Mouse (Mus musculus) embryonic fibroblast, embryonic 13.5 days (primary cell): ENCODE results near the gene Zfp184. TPM values are rescaled to one million over a fixed set of nuclear protein-coding genes. Genes with fewer than 3 reads are reported as not detected.

ENCODE experiments used
- H3K27ac ChIP-seq: 2 replicates; pipeline ENCODE4 v1.5.1; 2012; ENCODE audit warnings: low read length, control low read depth, inconsistent platforms; ENCODE audit not compliant: insufficient read depth
- H3K4me1 ChIP-seq: 2 replicates; pipeline ENCODE4 v1.6.1; 2011; ENCODE audit warnings: low read length; ENCODE audit not compliant: control insufficient read depth, insufficient read depth
- H3K4me3 ChIP-seq: 2 replicates; pipeline ENCODE4 v1.5.1; 2011; ENCODE audit warnings: mild to moderate bottlenecking, control low read depth, low read length; ENCODE audit not compliant: insufficient read depth
- CTCF ChIP-seq: IDR thresholded peaks from 2 replicates; pipeline ENCODE4 v1.5.1; 2011; ENCODE audit warnings: mild to moderate bottlenecking, control low read depth, low read length, moderate library complexity, borderline replicate concordance; ENCODE audit not compliant: insufficient read depth
- POLR2A ChIP-seq: IDR thresholded peaks from 2 replicates; pipeline ENCODE4 v1.6.1; 2011; ENCODE audit warnings: low read depth, mild to moderate bottlenecking, control low read depth, low read length, moderate library complexity
- polyA plus RNA-seq: library from polyadenylated mRNA; stranded (reverse); fragments of >200 nt; gene quantifications from 2 replicates; pipeline ENCODE4 v1.2.4, GENCODE M21; 2011; ENCODE audit warnings: low read depth; ENCODE audit not compliant: missing spikeins, insufficient read length

Zfp184 gene
- polyA plus RNA-seq, 1 experiment: 5.0 TPM

DNA sequence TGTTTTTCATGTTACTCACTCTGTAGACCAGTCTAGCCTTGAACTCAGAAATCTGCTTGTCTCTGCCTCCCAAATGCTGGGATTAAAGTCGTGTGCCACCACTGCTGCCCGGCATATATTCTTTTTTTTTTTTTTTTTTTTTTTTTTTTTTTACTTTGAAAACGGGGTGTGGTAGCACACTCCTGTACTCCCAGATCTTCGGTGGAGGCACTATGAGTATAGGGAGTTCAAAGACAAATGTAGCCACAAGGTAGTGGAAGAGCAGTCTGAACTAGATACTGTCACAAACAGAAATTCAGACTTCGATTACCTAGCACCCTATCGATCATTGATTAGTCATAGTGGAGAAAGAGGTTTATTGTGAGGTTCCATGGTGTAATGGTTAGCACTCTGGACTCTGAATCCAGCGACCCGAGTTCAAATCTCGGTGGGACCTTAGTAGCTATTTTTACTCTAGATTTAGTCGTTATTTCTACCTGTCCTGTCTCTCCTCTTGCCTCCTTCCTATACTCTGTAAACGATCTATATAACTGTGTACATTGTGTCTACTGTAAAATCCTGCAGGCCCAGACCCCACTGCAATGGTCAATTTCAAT, 25.0 kb upstream of the Zfp184 start:
- H3K4me1 ChIP-seq: no peaks in the 10 kb centered on the region
- H3K27ac ChIP-seq: no peak overlapping the region
- peak overlapping the region; percentile 54 for H3K4me3 ChIP-seq
- TF ChIP-seq CTCF (no peak), POLR2A (no peak)

DNA sequence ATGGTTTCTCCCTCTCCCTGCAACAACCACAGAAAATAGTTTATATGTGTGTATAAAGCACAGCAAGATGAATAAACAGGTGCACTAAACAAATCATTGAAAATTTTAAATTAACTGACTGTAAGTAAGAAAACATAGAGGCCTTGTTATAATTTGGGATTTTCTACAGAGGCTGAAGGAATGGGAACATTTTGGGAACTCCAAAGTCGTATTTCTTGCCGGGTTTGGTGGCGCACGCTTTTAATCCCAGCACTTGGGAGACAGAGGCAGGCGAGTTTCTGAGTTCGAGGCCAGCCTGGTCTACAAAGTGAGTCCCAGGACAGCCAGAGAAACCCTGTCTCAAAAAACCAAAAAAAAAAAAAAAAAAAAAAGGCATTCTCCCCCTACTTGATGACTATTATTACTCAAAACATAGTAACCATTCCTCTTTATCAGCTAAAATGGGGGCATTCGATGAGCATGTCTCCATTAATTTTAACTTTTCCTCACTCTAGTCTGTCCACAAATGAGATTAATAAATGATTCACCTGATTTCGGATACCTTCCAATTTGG, 24.1 kb upstream of the Zfp184 start:
- no peaks in the 10 kb centered on the region for H3K4me1 ChIP-seq
- no peak overlapping the region for H3K27ac ChIP-seq
- TF ChIP-seq POLR2A: no peak
- TF ChIP-seq CTCF: no peak
- H3K4me3 ChIP-seq: no peak overlapping the region

DNA sequence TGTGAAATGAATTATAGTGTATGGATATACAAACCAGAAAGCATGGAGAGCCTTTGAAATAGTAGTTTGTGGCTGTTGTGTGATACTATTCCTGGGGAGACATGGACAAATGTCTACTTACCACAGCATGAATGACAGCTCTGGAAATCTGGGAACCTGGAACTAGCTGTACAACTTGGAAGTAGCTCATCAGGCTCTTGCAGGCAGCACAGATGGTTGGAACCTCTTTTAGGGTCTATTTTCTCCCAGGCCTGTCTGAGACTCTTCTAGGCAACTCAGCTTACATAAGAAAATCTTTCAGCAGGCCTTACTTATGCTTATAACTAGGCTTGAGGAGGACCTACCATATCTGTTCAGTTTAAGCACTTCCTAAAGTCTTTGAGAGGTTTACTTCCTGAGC, 21.5 kb upstream of the Zfp184 start:
- no peak for TF ChIP-seq POLR2A
- TF ChIP-seq CTCF: no peak
- Histone ChIP-seq H3K27ac (no peak overlapping the region), H3K4me1 (no peaks in the 10 kb centered on the region), H3K4me3 (no peak overlapping the region)

GRCm38 (mm10) chr13:21924734-21925335, 20.1 kb upstream of the Zfp184 start:
- TF ChIP-seq POLR2A: no peak
- no peak for TF ChIP-seq CTCF
- Histone ChIP-seq H3K27ac (no peak overlapping the region), H3K4me3 (peak overlapping the region; percentile 55), H3K4me1 (no peaks in the 10 kb centered on the region)

GRCm38 (mm10) chr13:21930981-21931380, 13.9 kb upstream of the Zfp184 start:
- no peak overlapping the region for H3K4me3 ChIP-seq
- no peaks in the 10 kb centered on the region for H3K4me1 ChIP-seq
- H3K27ac ChIP-seq: no peak overlapping the region
- TF ChIP-seq POLR2A (no peak), CTCF (no peak)

DNA sequence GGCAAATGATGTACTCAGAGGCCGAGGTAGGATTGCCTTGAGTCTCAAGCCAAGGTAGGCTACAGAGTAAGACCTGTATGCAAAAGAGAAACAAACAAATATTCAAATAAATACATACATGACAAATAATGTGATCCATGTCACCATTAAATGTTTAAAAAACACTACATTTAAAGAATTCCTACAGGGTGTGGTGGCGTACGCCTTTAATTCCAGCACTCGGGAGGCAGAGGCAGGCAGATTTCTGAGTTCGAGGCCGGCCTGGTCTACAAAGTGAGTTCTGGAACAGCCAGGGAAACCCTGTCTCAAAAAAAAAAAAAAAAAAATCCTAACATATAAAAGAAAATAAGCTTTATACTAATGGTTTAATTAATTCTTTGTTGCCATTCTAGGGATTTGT, 13.2 kb upstream of the Zfp184 start:
- no peak overlapping the region for H3K27ac ChIP-seq
- H3K4me3 ChIP-seq: no peak overlapping the region
- no peaks in the 10 kb centered on the region; the same call in 1 of the 2 replicates for H3K4me1 ChIP-seq
- TF ChIP-seq POLR2A (no peak), CTCF (no peak)

DNA sequence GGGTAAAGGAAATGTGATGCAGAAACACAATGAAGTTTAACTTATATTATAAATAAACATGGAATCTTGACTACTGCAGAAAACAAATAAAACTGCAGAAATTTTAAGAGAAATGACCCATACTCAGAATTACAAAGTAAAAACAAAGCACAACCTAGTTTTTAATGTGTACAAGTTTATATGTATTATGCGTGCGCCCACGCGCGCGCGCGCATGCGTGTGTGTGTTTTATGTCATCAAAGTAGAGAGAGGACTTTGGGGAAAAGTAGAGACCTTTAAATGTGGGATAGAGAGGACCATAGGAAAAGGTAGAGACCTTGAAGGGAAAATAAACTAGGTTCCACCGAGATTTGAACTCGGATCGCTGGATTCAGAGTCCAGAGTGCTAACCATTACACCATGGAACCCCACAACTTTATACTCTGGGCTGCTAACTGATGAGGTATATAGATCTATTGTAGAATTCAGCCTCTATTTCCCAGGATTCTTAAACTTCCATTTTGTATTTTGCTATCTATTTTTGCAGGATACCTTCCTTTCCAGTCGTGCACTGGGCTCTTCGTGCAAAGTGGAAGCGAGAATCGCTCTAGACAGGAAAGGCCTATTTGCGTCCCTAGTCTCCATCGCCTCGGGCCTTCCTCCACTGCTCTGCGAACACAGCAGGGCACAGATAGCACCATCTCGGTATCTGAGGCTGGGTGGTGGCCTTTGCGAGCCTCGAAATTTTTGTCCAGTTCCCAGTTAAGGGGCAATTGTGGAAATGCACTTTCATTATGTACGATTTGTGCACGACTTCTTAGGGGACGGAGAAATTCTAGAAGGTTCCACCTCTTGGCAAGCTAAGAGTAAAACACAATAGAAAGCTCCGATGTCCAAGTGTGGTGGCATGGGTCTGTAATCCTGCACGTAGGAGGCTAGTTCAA, 11.0 kb upstream of the Zfp184 start:
- no peak overlapping the region for H3K27ac ChIP-seq
- peak overlapping the region; percentile 38 for H3K4me3 ChIP-seq
- no peak for TF ChIP-seq CTCF
- no peak for TF ChIP-seq POLR2A
- no peaks in the 10 kb centered on the region; the same call in 1 of the 2 replicates for H3K4me1 ChIP-seq

- TF ChIP-seq POLR2A: no peak
- TF ChIP-seq CTCF: no peak
- Histone ChIP-seq H3K4me1 (no peaks in the 10 kb centered on the region; the same call in 1 of the 2 replicates), H3K4me3 (peak overlapping the region; percentile 39), H3K27ac (0 out of 2 replicates have a peak overlapping the region, but pooled peaks have one; percentile 24)
Observed at GRCm38 (mm10) chr13:21934982-21935791, 9.7 kb upstream of the Zfp184 start.

GRCm38 (mm10) chr13:21935833-21936232, 9.1 kb upstream of the Zfp184 start:
- no peaks in the 10 kb centered on the region; the same call in 1 of the 2 replicates for H3K4me1 ChIP-seq
- H3K27ac ChIP-seq: 0 out of 2 replicates have a peak overlapping the region, but pooled peaks have one; percentile 19
- TF ChIP-seq CTCF: no peak
- TF ChIP-seq POLR2A: no peak
- H3K4me3 ChIP-seq: peak overlapping the region; percentile 57
